Mouse (Mus musculus) CH12.LX (cell line): ENCODE data around the gene Cplx1. TPM values are rescaled to one million over a fixed set of nuclear protein-coding genes. Genes with fewer than 3 reads are reported as not detected.

Experiments used
- DNase-seq: peaks from one replicate; pipeline ENCODE4 v3.0.0-alpha.2; 2013; ENCODE audit errors: extremely low read depth
- H3K27ac ChIP-seq: 2 replicates; pipeline ENCODE4 v1.5.1; 2012; ENCODE audit warnings: low read depth, mild to moderate bottlenecking, control low read depth, moderate library complexity; ENCODE audit not compliant: insufficient read depth
- H3K27me3 ChIP-seq: replicated peaks from 2 replicates; pipeline ENCODE3; 2012; ENCODE audit warnings: inconsistent platforms
- H3K36me3 ChIP-seq, 2 experiments: replicated peaks in 1 of 2; 2 replicates each; pipeline versions ENCODE3 to v1.6.1; 2012; ENCODE audit warnings: inconsistent platforms in 1 of 2, low read length in 1 of 2, mild to moderate bottlenecking in 1 of 2, mixed read lengths in 1 of 2, moderate library complexity in 1 of 2; ENCODE audit not compliant: control insufficient read depth in 1 of 2, insufficient read depth in 1 of 2
- H3K4me1 ChIP-seq, 2 experiments: 2 replicates each; pipeline ENCODE4 v1.6.1; 2012; ENCODE audit warnings: inconsistent platforms in 1 of 2, moderate library complexity in 1 of 2; ENCODE audit not compliant: insufficient read depth in 2 of 2, control insufficient read depth in 1 of 2
- H3K4me2 ChIP-seq: 2 replicates; pipeline ENCODE4 v1.6.1; 2012; ENCODE audit warnings: low read depth, mild to moderate bottlenecking, control low read depth; ENCODE audit not compliant: poor library complexity, insufficient read depth, severe bottlenecking
- H3K4me3 ChIP-seq, 3 experiments: fragments of 150-350 bp in 1 of 3; sonication (generic) in 1 of 3; replicated peaks in 1 of 3; 2 replicates each; pipeline versions ENCODE3 to v1.5.1; 2011 to 2012; ENCODE audit warnings: low read depth in 2 of 3, low read length in 2 of 3, mild to moderate bottlenecking in 2 of 3, moderate library complexity in 2 of 3, control low read depth in 1 of 3, improper control_type of control experiment in 1 of 3, inconsistent platforms in 1 of 3, mixed read lengths in 1 of 3; ENCODE audit not compliant: poor library complexity in 1 of 3
- H3K79me2 ChIP-seq: replicated peaks from 2 replicates; pipeline ENCODE4 v1.6.1; 2012; ENCODE audit warnings: mild to moderate bottlenecking, moderate library complexity; ENCODE audit not compliant: control insufficient read depth, poor library complexity, insufficient read depth, severe bottlenecking; ENCODE audit errors: extremely low read depth
- H3K9ac ChIP-seq: 2 replicates; pipeline ENCODE4 v1.6.1; 2012; ENCODE audit warnings: low read depth, mild to moderate bottlenecking, control low read depth, moderate library complexity; ENCODE audit not compliant: insufficient read depth
- H3K9me3 ChIP-seq: replicated peaks from 2 replicates; pipeline ENCODE3; 2012; ENCODE audit warnings: low read length, inconsistent platforms, mixed read lengths
- BHLHE40 ChIP-seq: IDR thresholded peaks from 2 replicates; pipeline ENCODE4 v1.6.1; 2011; ENCODE audit warnings: mild to moderate bottlenecking, low read depth, low read length, improper control_type of control experiment
- CTCF ChIP-seq, 2 experiments: IDR thresholded peaks in 1 of 2; conservative IDR thresholded peaks in 1 of 2; 2 replicates each; pipeline ENCODE4 v1.5.1; 2011 to 2012; ENCODE audit warnings: low read depth in 2 of 2, low read length in 2 of 2, improper control_type of control experiment in 1 of 2, inconsistent platforms in 1 of 2, mild to moderate bottlenecking in 1 of 2, moderate library complexity in 1 of 2
- ELF1 ChIP-seq: IDR thresholded peaks from 2 replicates; pipeline ENCODE4 v1.6.1; 2014; ENCODE audit warnings: low read depth, mild to moderate bottlenecking, inconsistent platforms, low read length, improper control_type of control experiment
- GABPA ChIP-seq: IDR thresholded peaks from 2 replicates; pipeline ENCODE4 v1.6.1; 2012; ENCODE audit warnings: low read depth, low read length, improper control_type of control experiment, inconsistent platforms; ENCODE audit not compliant: insufficient replicate concordance
- HCFC1 ChIP-seq: IDR thresholded peaks from 2 replicates; pipeline ENCODE4 v1.6.1; 2012; ENCODE audit warnings: low read depth, mild to moderate bottlenecking, inconsistent platforms, low read length, improper control_type of control experiment
- JUND ChIP-seq: conservative IDR thresholded peaks from 2 replicates; pipeline ENCODE4 v1.6.1; 2011; ENCODE audit warnings: low read depth, low read length, improper control_type of control experiment
- MEF2A ChIP-seq: IDR thresholded peaks from 2 replicates; pipeline ENCODE4 v1.6.1; 2014; ENCODE audit warnings: low read depth, mild to moderate bottlenecking, inconsistent platforms, low read length, improper control_type of control experiment, borderline replicate concordance
- MYC ChIP-seq: IDR thresholded peaks from 2 replicates; pipeline ENCODE4 v1.6.1; 2011; ENCODE audit warnings: low read depth, mild to moderate bottlenecking, improper control_type of control experiment, low read length
- NELFE ChIP-seq: IDR thresholded peaks from 2 replicates; pipeline ENCODE4 v1.6.1; 2011; ENCODE audit warnings: low read depth, low read length, improper control_type of control experiment
- NRF1 ChIP-seq: IDR thresholded peaks from 2 replicates; pipeline ENCODE4 v1.6.1; 2014; ENCODE audit warnings: low read depth, mild to moderate bottlenecking, inconsistent platforms, low read length, improper control_type of control experiment, moderate library complexity
- RAD21 ChIP-seq: IDR thresholded peaks from 2 replicates; pipeline ENCODE4 v1.6.1; 2011; ENCODE audit warnings: low read depth, mild to moderate bottlenecking, low read length, improper control_type of control experiment, moderate library complexity
- RCOR1 ChIP-seq: conservative IDR thresholded peaks from 2 replicates; pipeline ENCODE4 v1.6.1; 2012; ENCODE audit warnings: low read depth, mild to moderate bottlenecking, inconsistent platforms, low read length, improper control_type of control experiment
- SIN3A ChIP-seq: IDR thresholded peaks from 2 replicates; pipeline ENCODE4 v1.6.1; 2012; ENCODE audit warnings: low read length, improper control_type of control experiment, inconsistent platforms
- SMC3 ChIP-seq: IDR thresholded peaks from 2 replicates; pipeline ENCODE4 v1.6.1; 2011; ENCODE audit warnings: low read depth, low read length, improper control_type of control experiment
- TCF12 ChIP-seq: IDR thresholded peaks from 2 replicates; pipeline ENCODE4 v1.6.1; 2014; ENCODE audit warnings: low read depth, mild to moderate bottlenecking, inconsistent platforms, low read length, improper control_type of control experiment
- UBTF ChIP-seq: IDR thresholded peaks from 2 replicates; pipeline ENCODE4 v1.6.1; 2012; ENCODE audit warnings: low read depth, mild to moderate bottlenecking, inconsistent platforms, low read length, improper control_type of control experiment, moderate library complexity
- USF2 ChIP-seq: conservative IDR thresholded peaks from 2 replicates; pipeline ENCODE4 v1.6.1; 2011; ENCODE audit warnings: low read depth, low read length, improper control_type of control experiment
- ZKSCAN1 ChIP-seq: IDR thresholded peaks from 2 replicates; pipeline ENCODE4 v1.6.1; 2012; ENCODE audit warnings: low read depth, inconsistent platforms, low read length, improper control_type of control experiment, borderline replicate concordance
- ZMIZ1 ChIP-seq: IDR thresholded peaks from 2 replicates; pipeline ENCODE4 v1.6.1; 2012; ENCODE audit warnings: low read depth, mild to moderate bottlenecking, inconsistent platforms, low read length, improper control_type of control experiment
- ZNF384 ChIP-seq: IDR thresholded peaks from 2 replicates; pipeline ENCODE4 v1.6.1; 2012; ENCODE audit warnings: low read depth, low read length, improper control_type of control experiment, inconsistent platforms
- dilution Hi-C: fragments of 300-500 bp; cut with MboI; formaldehyde crosslinking; loops from 2 replicates; pipeline ENCODE4 v1.14.3; 2020; ENCODE audit warnings: low sequenced_read_pairs; ENCODE audit not compliant: extremely low pct_unique_long_range_greater_than_20kb, extremely low pct_ligation_motif_present
- in situ Hi-C: fragments of 300-500 bp; cut with MboI; formaldehyde crosslinking; loops from 3 replicates; pipeline ENCODE4 v1.14.3; 2019; ENCODE audit warnings: low sequenced_read_pairs, low pct_ligation_motif_present, low pct_unique_long_range_greater_than_20kb, mixed read lengths
- polyA plus RNA-seq: library from polyadenylated mRNA; unstranded; fragments of >175 nt; gene quantifications from 2 replicates; pipeline ENCODE4 v1.2.1, GENCODE M21; 2012; ENCODE audit warnings: low read depth; ENCODE audit not compliant: insufficient read length
- total RNA-seq, 2 experiments: library from RNA; depleted of rRNA; stranded (reverse); fragments of 300-350 nt in 1 of 2; fragments of >200 nt in 1 of 2; gene quantifications; 2 replicates each; pipeline ENCODE4 v1.2.3; 2012 to 2014

Cplx1 gene
- total and polyA plus RNA-seq, 3 experiments: not detected

DNA sequence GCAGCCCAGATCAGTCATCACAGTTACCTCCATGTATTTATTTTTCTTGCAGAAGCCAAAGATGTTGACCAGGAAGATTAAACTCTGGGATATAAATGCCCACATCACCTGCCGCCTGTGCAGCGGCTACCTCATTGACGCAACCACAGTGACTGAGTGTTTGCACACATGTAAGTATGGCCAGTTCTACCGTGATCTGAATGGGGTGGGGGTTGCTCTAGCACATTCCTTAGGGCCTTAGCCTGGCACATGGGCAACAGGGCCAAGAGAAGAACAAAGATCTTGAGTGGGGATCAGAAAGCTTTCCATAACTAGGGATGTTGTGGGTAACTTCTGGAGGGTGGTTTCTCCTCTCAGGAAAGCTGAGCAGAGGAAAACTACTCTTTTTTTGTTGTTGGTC lies 76.1 kb downstream of the Cplx1 start:
- H3K27ac ChIP-seq: no peak overlapping the region
- H3K27me3 ChIP-seq: no peaks in the 10 kb centered on the region
- DNase-seq: no peak
- H3K4me1 ChIP-seq: 0 out of 4 replicates have a peak, but pooled peaks cover 0 to 2% of the 10 kb centered on the region in 2 experiments
- dilution Hi-C loops (no loop called here), in situ Hi-C loops (no loop called here)
- H3K4me2 ChIP-seq: no peak overlapping the region
- H3K9me3 ChIP-seq: no peaks in the 10 kb centered on the region
- no peak for TF ChIP-seq TCF12
- no peak for TF ChIP-seq GABPA
- TF ChIP-seq MEF2A: no peak
- no peak for TF ChIP-seq CTCF (conservative IDR thresholded peaks at IDR 0.05 in 1 of 2, IDR thresholded peaks at IDR 0.05 in 1 of 2; ENCODE audit: low read depth in 2 of 2, low read length in 2 of 2)
- no peak for TF ChIP-seq ZNF384
- TF ChIP-seq JUND: no peak
- TF ChIP-seq NRF1: no peak
- TF ChIP-seq HCFC1: no peak
- TF ChIP-seq BHLHE40: no peak
- no peak for TF ChIP-seq NELFE
- no peak for TF ChIP-seq ZMIZ1
- TF ChIP-seq RAD21: no peak
- TF ChIP-seq USF2: no peak
- H3K9ac ChIP-seq: no peak overlapping the region
- no peak overlapping the region for H3K4me3 ChIP-seq
- peaks cover 9% of the 10 kb centered on the region for H3K79me2 ChIP-seq
- peaks cover 45 to 79% of the 10 kb centered on the region in 2 experiments for H3K36me3 ChIP-seq

DNA sequence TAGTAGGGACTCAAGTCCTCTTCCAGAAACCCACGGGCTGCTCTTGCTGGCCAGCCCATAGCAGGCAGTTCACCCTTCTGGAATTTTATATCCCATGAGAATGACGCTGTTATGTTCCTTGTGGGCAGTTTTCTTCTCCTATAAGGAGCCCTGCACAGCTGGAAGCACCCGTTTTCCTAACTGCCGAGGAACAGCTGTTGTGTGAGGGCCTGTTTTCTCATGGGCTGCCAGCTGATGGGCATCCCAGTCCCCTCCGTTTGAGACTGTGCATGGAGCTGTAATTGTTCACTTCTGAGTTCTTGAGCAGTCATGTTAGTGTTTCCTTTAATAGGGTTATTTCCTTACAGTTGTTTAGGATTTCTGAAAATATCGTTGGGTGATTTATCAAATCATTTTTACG lies 80.2 kb downstream of the Cplx1 start:
- Histone ChIP-seq H3K79me2 (peaks cover 32% of the 10 kb centered on the region), H3K4me3 (no peak overlapping the region), H3K4me1 (peaks cover 0 to 2% of the 10 kb centered on the region in 2 experiments; a peak in 1 of 4 replicates), H3K4me2 (no peak overlapping the region), H3K9ac (no peak overlapping the region), H3K27ac (no peak overlapping the region), H3K27me3 (no peaks in the 10 kb centered on the region), H3K9me3 (no peaks in the 10 kb centered on the region), H3K36me3 (peaks cover 14 to 54% of the 10 kb centered on the region in 2 experiments)
- in situ Hi-C loops (no loop called here), dilution Hi-C loops (no loop called here)
- TF ChIP-seq SIN3A (no peak), SMC3 (no peak), RCOR1 (no peak), ZKSCAN1 (no peak), GABPA (no peak), ELF1 (no peak), MYC (no peak), USF2 (no peak), UBTF (no peak)
- DNase-seq: no peak

Other genes with a start within 250 kb of the Cplx1 start
- gene Pigg, start 237.4 kb downstream of the Cplx1 start, total RNA-seq (2012; rRNA removed): 8.2 and 9.7 TPM in 2 replicates
- gene Pigg, start 237.4 kb downstream of the Cplx1 start, total RNA-seq (2014; rRNA removed): 9.0 and 9.8 TPM in 2 replicates
- 6.2 and 6.4 TPM in 2 replicates for gene Pigg, start 237.4 kb downstream of the Cplx1 start, polyA plus RNA-seq
- not detected in 2 replicates for gene Gm42517, start 182.1 kb downstream of the Cplx1 start, total RNA-seq (2012; rRNA removed)
- gene Gm42517, start 182.1 kb downstream of the Cplx1 start, total RNA-seq (2014; rRNA removed): not detected in 2 replicates
- not detected in 2 replicates for gene Gm42517, start 182.1 kb downstream of the Cplx1 start, polyA plus RNA-seq
- gene Pde6b, start 161.6 kb downstream of the Cplx1 start, total RNA-seq (2012; rRNA removed): 0.13 TPM in 1 of 2 replicates, not detected in the other
- not detected in 2 replicates for gene Pde6b, start 161.6 kb downstream of the Cplx1 start, total RNA-seq (2014; rRNA removed)
- gene Pde6b, start 161.6 kb downstream of the Cplx1 start, polyA plus RNA-seq: 0.11 and 0.16 TPM in 2 replicates
- 567 and 782 TPM in 2 replicates for gene Atp5k, start 115.6 kb downstream of the Cplx1 start, total RNA-seq (2012; rRNA removed)
- 199 and 240 TPM in 2 replicates for gene Atp5k, start 115.6 kb downstream of the Cplx1 start, total RNA-seq (2014; rRNA removed)
- gene Atp5k, start 115.6 kb downstream of the Cplx1 start, polyA plus RNA-seq: 276 and 399 TPM in 2 replicates
- gene Mfsd7a, start 101.1 kb downstream of the Cplx1 start, total RNA-seq (2012; rRNA removed): not detected in 2 replicates
- gene Mfsd7a, start 101.1 kb downstream of the Cplx1 start, total RNA-seq (2014; rRNA removed): not detected in 2 replicates
- not detected in 2 replicates for gene Mfsd7a, start 101.1 kb downstream of the Cplx1 start, polyA plus RNA-seq
- 5.5 and 8.0 TPM in 2 replicates for gene Pcgf3, start 88.8 kb downstream of the Cplx1 start, total RNA-seq (2012; rRNA removed)
- 6.0 and 6.8 TPM in 2 replicates for gene Pcgf3, start 88.8 kb downstream of the Cplx1 start, total RNA-seq (2014; rRNA removed)
- gene Pcgf3, start 88.8 kb downstream of the Cplx1 start, polyA plus RNA-seq: 18.8 and 21.8 TPM in 2 replicates
- 61.6 and 67.3 TPM in 2 replicates for gene Gak, start 79.7 kb upstream of the Cplx1 start, total RNA-seq (2012; rRNA removed)
- 49.9 and 50.7 TPM in 2 replicates for gene Gak, start 79.7 kb upstream of the Cplx1 start, total RNA-seq (2014; rRNA removed)
- 59.0 and 65.2 TPM in 2 replicates for gene Gak, start 79.7 kb upstream of the Cplx1 start, polyA plus RNA-seq
- 15.5 and 20.3 TPM in 2 replicates for gene Tmem175, start 79.7 kb upstream of the Cplx1 start, total RNA-seq (2012; rRNA removed)
- 18.3 and 25.4 TPM in 2 replicates for gene Tmem175, start 79.7 kb upstream of the Cplx1 start, total RNA-seq (2014; rRNA removed)
- 20.0 and 21.4 TPM in 2 replicates for gene Tmem175, start 79.7 kb upstream of the Cplx1 start, polyA plus RNA-seq
- 4.0 and 5.8 TPM in 2 replicates for gene Idua, start 110.3 kb upstream of the Cplx1 start, total RNA-seq (2012; rRNA removed)
- 2.1 and 2.3 TPM in 2 replicates for gene Idua, start 110.3 kb upstream of the Cplx1 start, total RNA-seq (2014; rRNA removed)
- 10.6 and 10.8 TPM in 2 replicates for gene Idua, start 110.3 kb upstream of the Cplx1 start, polyA plus RNA-seq
- gene Dgkq, start 119.6 kb upstream of the Cplx1 start, total RNA-seq (2012; rRNA removed): 8.5 and 9.1 TPM in 2 replicates
- gene Dgkq, start 119.6 kb upstream of the Cplx1 start, total RNA-seq (2014; rRNA removed): 3.7 and 5.5 TPM in 2 replicates
- 4.4 and 5.0 TPM in 2 replicates for gene Dgkq, start 119.6 kb upstream of the Cplx1 start, polyA plus RNA-seq
- 0.08 TPM in 2 replicates for gene Slc26a1, start 125.5 kb upstream of the Cplx1 start, total RNA-seq (2012; rRNA removed)
- gene Slc26a1, start 125.5 kb upstream of the Cplx1 start, total RNA-seq (2014; rRNA removed): not detected in 2 replicates
- gene Slc26a1, start 125.5 kb upstream of the Cplx1 start, polyA plus RNA-seq: 0.07 and 0.11 TPM in 2 replicates
- 0.55 and 0.64 TPM in 2 replicates for gene Fgfrl1, start 142.4 kb upstream of the Cplx1 start, total RNA-seq (2012; rRNA removed)
- gene Fgfrl1, start 142.4 kb upstream of the Cplx1 start, total RNA-seq (2014; rRNA removed): 0.17 TPM in 1 of 2 replicates, not detected in the other
- gene Fgfrl1, start 142.4 kb upstream of the Cplx1 start, polyA plus RNA-seq: 0.26 and 0.64 TPM in 2 replicates
- not detected in 2 replicates for gene Rnf212, start 225.0 kb upstream of the Cplx1 start, total RNA-seq (2012; rRNA removed)
- gene Rnf212, start 225.0 kb upstream of the Cplx1 start, total RNA-seq (2014; rRNA removed): not detected in 2 replicates
- gene Rnf212, start 225.0 kb upstream of the Cplx1 start, polyA plus RNA-seq: not detected in 2 replicates
- not detected in 2 replicates for gene Tmed11, start 245.3 kb upstream of the Cplx1 start, total RNA-seq (2012; rRNA removed)
- not detected in 2 replicates for gene Tmed11, start 245.3 kb upstream of the Cplx1 start, total RNA-seq (2014; rRNA removed)
- gene Tmed11, start 245.3 kb upstream of the Cplx1 start, polyA plus RNA-seq: not detected in 2 replicates